Mouse (Mus musculus): ENCODE results near the gene Pax8.

DNA sequence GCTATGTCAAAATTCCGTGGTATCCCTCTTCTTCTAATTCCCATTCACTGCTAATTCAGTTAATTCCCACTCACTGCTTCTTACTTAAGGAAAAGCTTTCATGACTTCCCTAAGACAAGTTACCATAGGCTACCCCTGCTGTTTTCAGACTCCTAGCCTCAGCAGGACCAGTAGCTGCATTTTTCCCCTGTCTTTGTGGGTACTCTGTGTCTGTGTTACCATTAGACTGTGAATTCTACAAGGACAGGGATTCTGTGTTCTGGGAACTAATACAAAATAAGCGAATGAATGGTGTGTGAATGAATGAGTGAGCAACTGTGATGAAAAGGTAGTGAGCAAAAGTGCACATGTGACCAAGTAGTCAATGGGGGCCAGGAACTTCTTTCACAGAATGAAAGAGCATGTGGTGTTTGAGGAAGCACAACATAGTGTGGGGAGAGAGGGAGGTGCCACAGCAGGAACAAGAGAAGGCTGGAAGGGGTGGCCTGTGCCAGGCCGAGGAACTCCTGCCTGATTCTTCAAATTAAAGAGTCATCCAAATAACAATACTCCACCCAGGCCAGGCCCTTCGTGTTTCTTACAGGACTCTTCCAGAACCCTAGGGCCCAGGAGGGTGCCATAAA, 33.0 kb downstream of the Pax8 start:
- TF ChIP-seq POLR2A (IDR thresholded peaks at IDR 0.05; ENCODE audit: borderline replicate concordance, insufficient read depth, low read length) = no peak
- TF ChIP-seq CTCF (IDR thresholded peaks at IDR 0.05; ENCODE audit: borderline replicate concordance, insufficient read depth, low read depth, low read length) = no peak

Measured in cerebellum, adult 2 months (tissue).